Mouse (Mus musculus) spleen, postnatal 14 days (tissue): ENCODE data around the gene Gm9945.

ENCODE experiments used
- DNase-seq, 2 experiments: peaks; one replicate each; pipeline ENCODE4 v3.0.0; 2021 to 2022; ENCODE audit warnings: low spot score in 2 of 2

Gene Gm9945

GRCm38 (mm10) chr11:53522930-53523329, 43.0 kb downstream of the Gm9945 start:
- no peak for DNase-seq

DNA sequence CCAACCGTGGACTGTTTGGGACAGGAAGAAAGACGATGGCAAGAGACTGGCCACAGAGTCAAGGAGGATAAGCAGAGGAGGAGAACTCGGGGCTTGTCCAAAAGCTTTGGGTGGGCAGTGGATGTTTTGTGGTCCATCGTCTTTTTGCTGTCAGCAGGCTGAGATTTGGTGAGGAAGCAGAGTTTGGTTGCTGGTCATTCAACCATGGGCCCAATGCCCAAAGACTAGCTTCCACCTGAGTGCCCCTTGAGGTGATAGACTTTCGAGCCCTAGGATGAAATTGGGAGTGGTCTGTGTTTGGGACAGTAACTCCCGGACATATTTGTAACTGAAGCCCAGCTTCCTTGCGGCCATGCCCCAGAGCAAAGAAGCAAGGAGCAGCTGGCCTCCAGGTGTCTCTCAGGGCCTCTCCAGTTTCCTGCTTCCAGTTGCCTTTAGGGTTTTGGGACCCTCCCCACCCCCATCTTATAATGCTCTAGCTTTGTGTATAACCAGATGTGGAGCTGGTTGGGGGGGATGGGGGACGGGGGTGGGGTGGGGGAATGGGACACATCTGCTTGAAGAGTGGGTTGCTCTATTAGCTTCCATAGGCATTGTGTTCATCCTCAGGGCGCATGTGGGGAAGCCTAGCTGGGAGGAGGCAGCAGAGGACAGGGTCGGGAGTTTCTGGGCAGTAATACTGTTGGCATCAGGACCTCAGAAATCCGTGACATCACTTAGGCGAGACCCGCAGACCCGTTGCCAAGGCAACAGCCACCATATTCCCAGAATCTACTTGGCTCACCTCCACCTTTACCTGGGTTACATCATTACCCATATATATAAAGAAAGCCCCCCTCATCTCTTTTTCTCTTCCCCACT, 43.8 kb downstream of the Gm9945 start:
- DNase-seq: no peak

DNA sequence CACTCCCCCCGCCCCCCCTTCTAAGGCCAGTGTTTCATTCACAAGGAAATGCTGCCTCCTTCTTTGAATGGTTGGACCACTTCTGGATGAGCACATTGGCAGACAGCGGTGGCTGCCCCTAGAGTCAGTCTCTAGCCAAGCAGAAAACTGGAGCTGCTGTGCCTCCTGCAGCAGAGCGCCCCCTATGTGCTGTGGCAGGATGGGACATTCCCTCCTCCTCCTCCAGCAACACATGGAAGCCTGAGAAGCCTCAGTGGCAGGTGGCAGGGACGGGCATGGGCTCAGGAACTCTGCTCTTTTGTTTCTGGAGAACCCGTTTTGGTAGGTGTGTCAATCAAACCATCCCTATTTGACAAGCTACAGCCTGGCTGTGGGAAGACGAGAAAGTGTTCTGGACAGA, 44.9 kb downstream of the Gm9945 start:
- peak in 1 of 2 experiments; percentile 19 for DNase-seq

DNA sequence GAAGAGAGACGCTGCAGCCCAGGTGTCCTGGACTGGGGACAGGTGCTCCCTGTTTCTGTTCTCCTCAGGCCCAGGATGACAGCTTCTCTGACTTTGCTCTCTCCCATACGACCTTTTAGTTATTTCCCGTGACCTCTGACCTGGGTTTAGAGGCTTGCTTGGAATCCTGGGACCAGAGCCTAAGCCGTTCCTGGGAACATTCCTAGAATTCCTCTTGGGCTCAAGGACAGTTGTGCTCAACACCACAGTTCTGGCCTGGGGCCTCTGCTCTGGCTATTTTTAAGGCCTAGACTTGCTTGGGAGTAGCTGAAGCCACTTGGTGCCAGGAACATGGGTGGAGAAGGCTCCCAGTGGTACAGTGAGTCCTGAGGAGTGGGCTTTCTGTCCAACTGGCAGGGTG, 45.5 kb downstream of the Gm9945 start:
- DNase-seq: no peak

- DNase-seq: no peak
Measured at GRCm38 (mm10) chr11:53528397-53529252, 48.7 kb downstream of the Gm9945 start.

GRCm38 (mm10) chr11:53529253-53529557, 49.2 kb downstream of the Gm9945 start:
- no peak for DNase-seq

DNA sequence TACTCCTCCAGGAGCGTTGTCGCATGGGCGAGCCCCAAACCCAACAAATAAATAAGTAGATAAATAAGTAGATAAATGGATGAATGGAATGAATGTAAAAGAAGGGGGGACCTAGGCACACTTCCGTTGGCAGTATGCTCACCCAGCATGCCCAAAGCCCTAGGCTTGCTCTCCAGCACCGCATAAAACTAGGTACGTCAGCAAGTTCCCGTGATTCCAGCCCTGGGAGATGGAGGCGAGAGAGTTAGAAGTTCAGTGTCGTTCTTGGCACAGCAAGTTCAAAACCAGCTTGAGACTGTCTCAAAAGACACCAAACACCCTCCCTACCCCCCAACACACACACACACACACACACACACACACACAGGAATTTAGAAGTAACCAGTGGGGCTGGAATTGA, 50.0 kb downstream of the Gm9945 start:
- no peak for DNase-seq
